Mouse (Mus musculus) MEL (cell line): Measurements from ENCODE around the gene Olfr1031. TPM values are rescaled to one million over a fixed set of nuclear protein-coding genes. Genes with fewer than 3 reads are reported as not detected.

Source experiments
- DNase-seq: peaks from one replicate; pipeline ENCODE4 v3.0.0; 2011; ENCODE audit warnings: low read depth, low spot score
- H3K27ac ChIP-seq: 2 replicates; pipeline ENCODE4 v1.5.1; 2012; ENCODE audit warnings: low read depth, mild to moderate bottlenecking, control low read depth, low read length, moderate library complexity; ENCODE audit not compliant: control insufficient read depth
- H3K27me3 ChIP-seq, 2 experiments: fragments of 150-350 bp in 1 of 2; sonication (generic) in 1 of 2; 2 replicates each; pipeline ENCODE4 v1.6.1; 2012; ENCODE audit warnings: low read length in 2 of 2, mild to moderate bottlenecking in 2 of 2, improper control_type of control experiment in 1 of 2, moderate library complexity in 1 of 2; ENCODE audit not compliant: insufficient read depth in 2 of 2, control insufficient read depth in 1 of 2
- H3K36me3 ChIP-seq, 2 experiments: 2 replicates each; pipeline ENCODE4 v1.6.1; 2012 to 2014; ENCODE audit warnings: low read length in 2 of 2, improper control_type of control experiment in 1 of 2, inconsistent platforms in 1 of 2, mild to moderate bottlenecking in 1 of 2; ENCODE audit not compliant: insufficient read depth in 2 of 2, control insufficient read depth in 1 of 2
- H3K4me1 ChIP-seq, 2 experiments: fragments of 150-350 bp in 1 of 2; sonication (generic) in 1 of 2; 2 replicates each; pipeline ENCODE4 v1.6.1; 2012; ENCODE audit warnings: low read length in 2 of 2, improper control_type of control experiment in 1 of 2, mild to moderate bottlenecking in 1 of 2; ENCODE audit not compliant: insufficient read depth in 2 of 2, control insufficient read depth in 1 of 2
- H3K4me3 ChIP-seq, 2 experiments: fragments of 150-350 bp in 1 of 2; sonication (generic) in 1 of 2; 2 replicates each; pipeline ENCODE4 v1.5.1; 2012; ENCODE audit warnings: low read depth in 2 of 2, low read length in 2 of 2, mild to moderate bottlenecking in 2 of 2, moderate library complexity in 2 of 2, control low read depth in 1 of 2, improper control_type of control experiment in 1 of 2; ENCODE audit not compliant: control insufficient read depth in 1 of 2, insufficient read depth in 1 of 2
- H3K79me2 ChIP-seq: 2 replicates; pipeline ENCODE4 v1.6.1; 2012; ENCODE audit warnings: mild to moderate bottlenecking, low read length, moderate library complexity; ENCODE audit not compliant: control insufficient read depth, poor library complexity, insufficient read depth
- H3K9ac ChIP-seq: 2 replicates; pipeline ENCODE4 v1.6.1; 2012; ENCODE audit warnings: low read depth, mild to moderate bottlenecking, control low read depth, low read length, moderate library complexity; ENCODE audit not compliant: control insufficient read depth, poor library complexity, severe bottlenecking
- H3K9me3 ChIP-seq: fragments of 150-350 bp; sonication (generic); replicated peaks from 2 replicates; pipeline ENCODE4 v1.6.1; 2012; ENCODE audit warnings: mild to moderate bottlenecking, low read length, improper control_type of control experiment, moderate library complexity; ENCODE audit not compliant: insufficient read depth
- BHLHE40 ChIP-seq: IDR thresholded peaks from 2 replicates; pipeline ENCODE4 v1.6.1; 2012; ENCODE audit warnings: low read depth, mild to moderate bottlenecking, inconsistent platforms, low read length, improper control_type of control experiment, borderline replicate concordance
- CHD2 ChIP-seq: IDR thresholded peaks from 2 replicates; pipeline ENCODE4 v1.6.1; 2011; ENCODE audit warnings: low read length, improper control_type of control experiment
- CTCF ChIP-seq, 3 experiments: IDR thresholded peaks in 2 of 3; conservative IDR thresholded peaks in 1 of 3; 2 replicates each; pipeline ENCODE4 v1.5.1; 2011 to 2012; ENCODE audit warnings: low read length in 3 of 3, low read depth in 2 of 3, mild to moderate bottlenecking in 2 of 3, improper control_type of control experiment in 1 of 3, inconsistent platforms in 1 of 3, mixed read lengths in 1 of 3, moderate library complexity in 1 of 3; ENCODE audit not compliant: control insufficient read depth in 1 of 3, insufficient read depth in 1 of 3, poor library complexity in 1 of 3, severe bottlenecking in 1 of 3
- E2F4 ChIP-seq: IDR thresholded peaks from 2 replicates; pipeline ENCODE4 v1.6.1; 2011; ENCODE audit warnings: low read depth, low read length, improper control_type of control experiment, borderline replicate concordance
- EP300 ChIP-seq, 2 experiments: IDR thresholded peaks; 2 replicates each; pipeline ENCODE4 v1.6.1; 2011; ENCODE audit warnings: improper control_type of control experiment in 2 of 2, low read length in 2 of 2, low read depth in 1 of 2, mild to moderate bottlenecking in 1 of 2
- GABPA ChIP-seq: IDR thresholded peaks from 2 replicates; pipeline ENCODE4 v1.6.1; 2012; ENCODE audit warnings: low read depth, mild to moderate bottlenecking, inconsistent platforms, low read length, improper control_type of control experiment, moderate library complexity
- JUND ChIP-seq: IDR thresholded peaks from 2 replicates; pipeline ENCODE4 v1.6.1; 2011; ENCODE audit warnings: low read depth, mild to moderate bottlenecking, improper control_type of control experiment, low read length
- KAT2A ChIP-seq: conservative IDR thresholded peaks from 2 replicates; pipeline ENCODE4 v1.6.1; 2012; ENCODE audit warnings: low read depth, low read length, improper control_type of control experiment, inconsistent platforms
- MAFK ChIP-seq: IDR thresholded peaks from 2 replicates; pipeline ENCODE4 v1.6.1; 2011; ENCODE audit warnings: low read depth, mild to moderate bottlenecking, low read length, improper control_type of control experiment, borderline replicate concordance
- MEF2A ChIP-seq: IDR thresholded peaks from 2 replicates; pipeline ENCODE4 v1.6.1; 2014; ENCODE audit warnings: low read depth, mild to moderate bottlenecking, inconsistent platforms, low read length, improper control_type of control experiment; ENCODE audit not compliant: poor library complexity, insufficient replicate concordance, severe bottlenecking; ENCODE audit errors: extremely low read depth
- MXI1 ChIP-seq: IDR thresholded peaks from 2 replicates; pipeline ENCODE4 v1.6.1; 2011; ENCODE audit warnings: mild to moderate bottlenecking, low read depth, low read length, improper control_type of control experiment
- NELFE ChIP-seq: IDR thresholded peaks from 2 replicates; pipeline ENCODE4 v1.6.1; 2011; ENCODE audit warnings: low read depth, low read length, improper control_type of control experiment
- RAD21 ChIP-seq: IDR thresholded peaks from 2 replicates; pipeline ENCODE4 v1.6.1; 2011; ENCODE audit warnings: mild to moderate bottlenecking, low read depth, low read length, improper control_type of control experiment
- RCOR1 ChIP-seq: IDR thresholded peaks from 2 replicates; pipeline ENCODE4 v1.6.1; 2012; ENCODE audit warnings: low read depth, mild to moderate bottlenecking, inconsistent platforms, low read length, improper control_type of control experiment
- SMC3 ChIP-seq: IDR thresholded peaks from 2 replicates; pipeline ENCODE4 v1.6.1; 2011; ENCODE audit warnings: low read depth, low read length, improper control_type of control experiment
- TAL1 ChIP-seq: IDR thresholded peaks from 2 replicates; pipeline ENCODE4 v1.6.1; 2012; ENCODE audit warnings: mild to moderate bottlenecking, inconsistent platforms, low read length, moderate library complexity, mixed read lengths
- TBP ChIP-seq: IDR thresholded peaks from 2 replicates; pipeline ENCODE4 v1.8.0; 2011; ENCODE audit warnings: low read depth, low read length, improper control_type of control experiment
- TCF12 ChIP-seq: IDR thresholded peaks from 2 replicates; pipeline ENCODE4 v1.6.1; 2014; ENCODE audit warnings: low read depth, mild to moderate bottlenecking, inconsistent platforms, low read length, improper control_type of control experiment, moderate library complexity
- ZC3H11A ChIP-seq: IDR thresholded peaks from 2 replicates; pipeline ENCODE4 v1.6.1; 2012; ENCODE audit warnings: low read depth, mild to moderate bottlenecking, inconsistent platforms, low read length, improper control_type of control experiment
- ZKSCAN1 ChIP-seq: IDR thresholded peaks from 2 replicates; pipeline ENCODE4 v1.6.1; 2012; ENCODE audit warnings: low read depth, mild to moderate bottlenecking, inconsistent platforms, low read length, improper control_type of control experiment, moderate library complexity
- ZNF384 ChIP-seq: IDR thresholded peaks from 2 replicates; pipeline ENCODE4 v1.6.1; 2012; ENCODE audit warnings: low read depth, mild to moderate bottlenecking, inconsistent platforms, low read length, improper control_type of control experiment
- polyA plus RNA-seq, 2 experiments: library from polyadenylated mRNA; stranded (reverse) in 1 of 2; unstranded in 1 of 2; fragments of >175 nt in 1 of 2; fragments of >200 nt in 1 of 2; gene quantifications; 2 replicates each; pipeline versions ENCODE4 v1.2.1 to v1.2.4; 2012; ENCODE audit warnings: low replicate concordance in 2 of 2, low read depth in 1 of 2; ENCODE audit not compliant: insufficient read length in 2 of 2, insufficient read depth in 1 of 2, missing spikeins in 1 of 2
- total RNA-seq: library from RNA; depleted of rRNA; stranded (reverse); fragments of 300-350 nt; gene quantifications from 2 replicates; pipeline ENCODE4 v1.2.3, GENCODE M21; 2012; rRNA removed

Olfr1031 gene
- not detected in 2 replicates for total RNA-seq
- not detected for polyA plus RNA-seq

GRCm38 (mm10) chr2:85990004-85990403, at the start of gene Olfr1031:
Olfr1031 (plus strand) TSS chr2:85990304.
- Histone ChIP-seq H3K9ac (no peak within 1 kb of the TSS), H3K79me2 (no peaks in the 10 kb centered on the region), H3K9me3 (no peaks in the 10 kb centered on the region), H3K27me3 (no peaks in the 10 kb centered on the region), H3K36me3 (no peaks in the 10 kb centered on the region), H3K27ac (no peak within 1 kb of the TSS), H3K4me1 (no peaks in the 10 kb centered on the region), H3K4me3 (no peak within 1 kb of the TSS)
- TF ChIP-seq SMC3 (no peak), RCOR1 (no peak), ZKSCAN1 (no peak), TBP (no peak), ZNF384 (no peak), RAD21 (no peak), NELFE (no peak), BHLHE40 (no peak), GABPA (no peak), CHD2 (no peak), TCF12 (no peak), ZC3H11A (no peak)
- no peak for DNase-seq

- no peak for DNase-seq
- Histone ChIP-seq H3K27me3 (no peaks in the 10 kb centered on the region), H3K9ac (no peak within 1 kb of the TSS), H3K79me2 (no peaks in the 10 kb centered on the region), H3K36me3 (no peaks in the 10 kb centered on the region), H3K4me1 (no peaks in the 10 kb centered on the region), H3K27ac (no peak within 1 kb of the TSS), H3K9me3 (no peaks in the 10 kb centered on the region), H3K4me3 (no peak within 1 kb of the TSS)
- TF ChIP-seq E2F4 (no peak), JUND (no peak), TBP (no peak), EP300 (IDR thresholded peaks at IDR 0.05; ENCODE audit: low read depth in 1 of 2, low read length in 2 of 2) (no peak), TAL1 (no peak), KAT2A (no peak), CTCF (IDR thresholded peaks at IDR 0.05 in 2 of 3, conservative IDR thresholded peaks at IDR 0.05 in 1 of 3; ENCODE audit: control insufficient read depth in 1 of 3, insufficient read depth in 1 of 3, low read depth in 2 of 3, low read length in 3 of 3, poor library complexity in 1 of 3, severe bottlenecking in 1 of 3) (no peak), MEF2A (no peak), TCF12 (no peak), MXI1 (no peak), MAFK (no peak), RCOR1 (no peak)
Observed at GRCm38 (mm10) chr2:85950137-85950536, 40.0 kb upstream of the Olfr1031 start, which contains the start of gene Olfr1028. Olfr1028 (plus strand) TSS chr2:85950437.
